Mouse (Mus musculus) kidney, adult 2 months (tissue): ENCODE results near the gene 1700067P10Rik. TPM values are rescaled to one million over a fixed set of nuclear protein-coding genes. Genes with fewer than 3 reads are reported as not detected.

ENCODE experiments used
- DNase-seq: peaks from one replicate; pipeline ENCODE4 v3.0.0; 2021
- H3K27ac ChIP-seq: fragments of 200-500 bp; 2 replicates; pipeline ENCODE4 v1.5.1; 2012; ENCODE audit warnings: low read depth, low read length, control low read depth, inconsistent platforms; ENCODE audit not compliant: insufficient read depth
- H3K27me3 ChIP-seq: fragments of 200-500 bp; replicated peaks from 2 replicates; pipeline ENCODE4 v1.6.1; 2012; ENCODE audit warnings: mild to moderate bottlenecking, moderate library complexity, low read length, inconsistent platforms; ENCODE audit not compliant: control insufficient read depth, insufficient read depth
- H3K36me3 ChIP-seq: fragments of 200-500 bp; 2 replicates; pipeline ENCODE4 v1.6.1; 2012; ENCODE audit warnings: mild to moderate bottlenecking, moderate library complexity, low read length, inconsistent platforms; ENCODE audit not compliant: control insufficient read depth, insufficient read depth
- H3K4me1 ChIP-seq: fragments of 200-500 bp; 2 replicates; pipeline ENCODE4 v1.6.1; 2011; ENCODE audit warnings: low read length; ENCODE audit not compliant: control insufficient read depth, insufficient read depth
- H3K4me3 ChIP-seq: fragments of 200-500 bp; 2 replicates; pipeline ENCODE4 v1.5.1; 2011; ENCODE audit warnings: mild to moderate bottlenecking, low read depth, low read length, control low read depth; ENCODE audit not compliant: insufficient read depth
- CTCF ChIP-seq: fragments of 200-500 bp; conservative IDR thresholded peaks from 2 replicates; pipeline ENCODE4 v1.5.1; 2011; ENCODE audit warnings: low read depth, mild to moderate bottlenecking, control low read depth, low read length, moderate library complexity, mixed read lengths; ENCODE audit not compliant: insufficient read depth, insufficient read length
- POLR2A ChIP-seq: fragments of 200-500 bp; IDR thresholded peaks from one replicate; pipeline ENCODE4 v1.6.1; 2011; ENCODE audit warnings: low read depth, low read length, control low read depth
- WGBS: fragments of 180-500 bp; shearing (Covaris S2); methylation state at CpG from one replicate; pipeline ENCODE4 v1.1.7; 2018; 5-methylcytosine and 5-hydroxymethylcytosine counted together
- polyA plus RNA-seq: library from polyadenylated mRNA; depleted of rRNA; stranded (reverse); fragments of >200 nt; gene quantifications from 2 replicates; pipeline ENCODE4 v1.2.3, GENCODE M21; 2012

Gene 1700067P10Rik
- polyA plus RNA-seq, 1 experiment = not detected

DNA sequence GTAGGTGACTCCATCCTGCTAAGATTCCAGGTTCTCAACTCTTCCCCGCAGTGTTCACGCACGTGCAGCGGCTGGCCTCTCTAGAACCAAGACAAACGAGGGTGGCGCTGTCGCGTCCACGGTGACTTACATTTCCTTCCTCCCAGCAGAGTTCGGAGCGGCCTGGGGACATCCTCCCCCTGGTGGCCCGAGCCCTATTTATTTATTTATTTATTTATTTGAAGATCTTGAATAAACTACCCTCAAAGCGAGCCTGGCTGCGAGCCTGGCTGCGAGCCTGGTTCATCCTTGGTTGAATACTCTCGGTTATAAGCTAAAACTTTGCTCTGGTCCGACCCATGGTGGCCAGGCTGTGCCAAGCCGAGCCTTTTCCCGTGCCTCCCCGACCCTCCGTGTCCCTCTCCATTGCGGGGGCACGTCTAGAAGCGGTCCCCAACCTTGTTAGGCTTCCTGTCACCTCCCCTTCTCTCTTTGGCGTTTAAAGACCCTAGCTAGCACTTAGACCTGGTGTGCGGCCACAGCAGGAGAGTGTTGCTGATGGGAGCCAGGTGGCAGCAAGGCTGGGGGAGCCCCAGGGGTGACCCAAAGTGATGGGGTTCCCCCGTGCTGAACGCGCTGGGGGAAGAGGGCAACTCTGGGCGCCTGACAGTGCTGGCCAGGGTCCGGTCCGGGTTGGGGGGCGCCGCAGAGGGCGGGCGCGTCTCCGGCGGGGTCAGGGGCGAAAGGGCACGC is 8.1 kb downstream of the 1700067P10Rik start:
- H3K4me1 ChIP-seq = peaks cover 3% of the 10 kb centered on the region; the same call in 1 of the 2 replicates
- peaks cover 10% of the 10 kb centered on the region; the same call in 1 of the 2 replicates for H3K27me3 ChIP-seq
- TF ChIP-seq CTCF (peak; percentile 32; the same call in 1 of the 2 replicates), POLR2A (no peak)
- peak; percentile 22 for DNase-seq
- no peak overlapping the region for H3K4me3 ChIP-seq
- no peaks in the 10 kb centered on the region for H3K36me3 ChIP-seq
- H3K27ac ChIP-seq = no peak overlapping the region
- 3% methylated on average over 40 of the region's 41 CpGs for WGBS

DNA sequence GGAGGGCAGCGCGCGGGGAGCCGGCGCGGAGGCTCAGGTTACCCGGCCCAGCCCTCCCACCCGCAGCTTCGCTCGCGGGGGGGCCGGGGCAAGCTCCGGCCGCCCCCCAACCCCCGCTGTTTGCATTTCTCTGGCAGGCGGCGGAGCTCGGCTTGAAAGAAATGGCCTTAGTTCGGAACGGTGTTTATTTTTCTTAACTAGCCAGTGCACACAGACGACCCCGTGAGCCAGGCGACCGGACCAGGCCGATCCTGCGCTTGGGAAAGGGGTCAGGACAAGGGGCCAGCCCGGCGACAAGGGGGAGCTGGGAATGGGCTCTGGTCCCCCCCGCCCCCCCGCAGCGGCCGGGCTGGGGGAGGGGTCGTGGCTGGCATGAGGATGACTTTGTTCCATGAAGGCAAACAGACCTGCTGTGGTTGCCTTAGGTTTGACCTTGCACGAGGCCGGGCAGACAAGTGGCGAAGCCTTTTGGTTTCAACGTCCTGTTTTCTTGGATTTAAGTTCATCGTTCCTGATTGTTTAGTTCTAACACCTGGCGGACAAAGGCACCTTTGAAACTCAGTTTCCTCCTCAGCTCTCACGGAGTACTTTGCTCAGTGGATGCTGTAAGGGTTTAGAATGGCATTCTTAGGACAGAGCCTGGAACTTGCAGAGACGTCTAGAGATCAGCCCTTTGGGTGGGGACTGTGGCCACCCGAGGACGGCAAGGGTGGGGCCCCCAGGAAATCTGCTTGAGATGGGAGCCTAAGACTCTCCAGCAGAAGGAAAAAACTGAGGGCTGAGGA is 8.8 kb downstream of the 1700067P10Rik start:
- H3K27me3 ChIP-seq = peaks cover 10% of the 10 kb centered on the region; the same call in 1 of the 2 replicates
- H3K4me3 ChIP-seq = no peak overlapping the region
- no peaks in the 10 kb centered on the region for H3K36me3 ChIP-seq
- DNase-seq = no peak
- 1% methylated on average over 42 of the region's 43 CpGs for WGBS
- H3K27ac ChIP-seq = no peak overlapping the region
- TF ChIP-seq CTCF = no peak
- no peak for TF ChIP-seq POLR2A
- peaks cover 3% of the 10 kb centered on the region; the same call in 1 of the 2 replicates for H3K4me1 ChIP-seq

DNA sequence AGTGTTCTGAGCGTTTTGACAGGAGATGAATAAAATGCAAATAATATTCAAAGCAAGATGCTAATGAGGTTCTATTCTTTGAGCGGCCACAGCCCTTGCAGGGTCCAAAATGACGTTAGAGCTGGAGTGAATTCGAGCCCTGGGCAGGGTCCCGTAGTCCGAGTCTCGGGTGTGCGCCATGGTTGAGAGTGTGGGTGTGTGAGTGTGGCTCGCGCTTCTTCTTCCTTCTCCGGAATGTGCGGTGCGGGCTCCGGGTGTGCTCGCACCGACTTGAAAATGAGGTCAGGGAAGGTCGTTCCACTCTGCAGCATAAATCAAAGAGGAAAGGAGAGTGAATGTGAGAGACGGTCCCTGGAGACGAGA is 9.4 kb downstream of the 1700067P10Rik start:
- H3K27me3 ChIP-seq = peaks cover 10% of the 10 kb centered on the region; the same call in 1 of the 2 replicates

DNA sequence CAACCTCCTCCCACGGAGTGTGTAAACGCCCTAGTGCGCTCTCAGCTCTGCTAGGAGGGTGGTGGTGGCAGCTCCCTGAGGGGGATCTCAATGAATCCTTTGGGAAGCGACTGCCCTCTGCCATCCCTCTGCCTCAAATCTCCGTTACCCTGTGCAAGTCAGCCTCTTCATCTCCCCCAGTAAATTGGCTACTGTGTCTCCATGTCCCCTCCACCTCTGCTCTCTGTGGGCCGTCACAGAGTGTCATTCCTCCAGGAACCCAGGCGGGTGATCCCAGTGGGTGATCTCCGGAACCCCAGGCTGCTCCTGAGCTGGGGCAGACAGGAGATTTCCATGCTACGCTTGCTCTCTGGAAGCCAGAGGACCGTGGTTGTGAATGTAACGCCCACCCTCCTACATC is 10.2 kb downstream of the 1700067P10Rik start:
- Histone ChIP-seq H3K36me3 (no peaks in the 10 kb centered on the region), H3K27me3 (peaks cover 10% of the 10 kb centered on the region; the same call in 1 of the 2 replicates), H3K27ac (no peak overlapping the region), H3K4me3 (no peak overlapping the region), H3K4me1 (peaks cover 3% of the 10 kb centered on the region; the same call in 1 of the 2 replicates)
- TF ChIP-seq CTCF = no peak
- no peak for TF ChIP-seq POLR2A
- no peak for DNase-seq
- 17% methylated on average over 11 of the region's 11 CpGs for WGBS

More for the DNA sequence above, 9.4 kb downstream of the 1700067P10Rik start:
- no peak overlapping the region for H3K4me3 ChIP-seq
- no peak for DNase-seq
- no peaks in the 10 kb centered on the region for H3K36me3 ChIP-seq
- TF ChIP-seq CTCF (no peak), POLR2A (no peak)
- WGBS = 1% methylated on average over 19 of the region's 19 CpGs
- H3K27ac ChIP-seq = no peak overlapping the region
- H3K4me1 ChIP-seq = peaks cover 3% of the 10 kb centered on the region; the same call in 1 of the 2 replicates

DNA sequence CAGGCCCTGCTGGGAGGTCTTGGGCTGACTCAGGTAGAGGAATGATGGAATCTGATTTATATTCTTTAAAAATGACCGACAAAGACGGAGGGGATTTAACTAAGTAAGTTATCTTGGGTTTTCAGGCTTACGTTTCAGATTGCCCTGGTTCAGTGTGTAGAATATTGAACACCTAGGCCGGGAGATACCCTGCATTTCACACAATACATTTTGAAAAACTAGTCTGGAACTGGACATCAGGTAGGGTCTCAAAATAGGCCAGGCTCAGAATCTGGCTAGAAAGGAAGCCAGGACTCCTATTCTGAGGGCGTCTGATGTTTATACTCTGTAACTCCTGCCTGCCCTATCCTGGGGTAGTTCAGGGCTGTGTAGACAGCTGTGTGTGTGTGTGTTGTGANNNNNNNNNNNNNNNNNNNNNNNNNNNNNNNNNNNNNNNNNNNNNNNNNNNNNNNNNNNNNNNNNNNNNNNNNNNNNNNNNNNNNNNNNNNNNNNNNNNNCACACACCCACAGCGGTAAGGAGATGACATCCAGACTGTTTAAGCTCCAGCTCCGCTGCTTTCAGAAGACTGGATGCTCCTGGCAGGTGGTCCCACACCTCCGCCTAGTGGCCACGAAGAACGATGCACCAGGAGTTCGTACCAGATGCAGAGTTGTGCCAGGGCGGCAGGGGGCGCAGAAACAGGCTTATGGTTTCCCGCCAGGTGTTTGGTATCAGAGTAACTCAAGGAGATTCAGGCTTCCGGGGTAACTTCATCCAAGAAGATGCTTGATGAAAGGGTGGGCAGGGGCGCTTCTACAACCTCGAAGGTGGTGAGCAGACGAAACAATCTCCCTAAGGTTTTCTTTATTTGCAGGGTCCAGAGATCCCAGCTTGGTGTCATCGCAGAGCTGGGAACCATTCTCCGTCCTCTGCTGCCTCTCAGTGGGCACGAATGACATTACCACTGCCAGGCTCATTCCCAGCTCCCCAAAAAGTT is 11.6 kb downstream of the 1700067P10Rik start:
- peak; percentile 91 for DNase-seq
- 13% methylated on average over 20 of the region's 21 CpGs for WGBS
- TF ChIP-seq CTCF = peak; percentile 94
- no peak for TF ChIP-seq POLR2A
- H3K36me3 ChIP-seq = no peaks in the 10 kb centered on the region
- H3K27me3 ChIP-seq = peaks cover 10% of the 10 kb centered on the region; the same call in 1 of the 2 replicates
- no peak overlapping the region for H3K4me3 ChIP-seq
- H3K27ac ChIP-seq = no peak overlapping the region
- H3K4me1 ChIP-seq = peaks cover 3% of the 10 kb centered on the region; the same call in 1 of the 2 replicates

DNA sequence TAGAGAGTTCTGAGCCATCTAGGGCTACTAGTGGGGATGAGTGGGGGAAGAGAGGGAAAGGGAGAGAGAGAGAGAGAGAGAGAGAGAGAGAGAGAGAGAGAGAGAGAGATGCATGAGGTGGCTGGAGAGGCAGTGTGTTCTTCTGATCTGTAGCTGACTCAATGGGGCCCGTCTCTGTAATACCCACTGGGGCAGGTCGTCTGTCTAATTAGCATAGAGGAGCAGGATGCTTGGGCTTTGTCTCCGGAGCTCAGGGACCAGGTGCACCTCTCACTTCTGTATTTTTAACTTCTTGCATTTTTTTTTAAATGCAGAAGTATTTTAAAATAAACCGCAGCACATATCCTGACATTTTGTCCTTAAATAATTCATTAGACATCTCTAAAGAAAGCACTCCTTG is 18.2 kb downstream of the 1700067P10Rik start:
- 64% methylated on average over 4 of the region's 4 CpGs for WGBS
- no peaks in the 10 kb centered on the region for H3K27me3 ChIP-seq

More for the DNA sequence above, 18.2 kb downstream of the 1700067P10Rik start:
- TF ChIP-seq POLR2A = no peak
- TF ChIP-seq CTCF = no peak
- H3K4me1 ChIP-seq = no peaks in the 10 kb centered on the region
- no peak for DNase-seq
- H3K27ac ChIP-seq = no peak overlapping the region
- no peak overlapping the region for H3K4me3 ChIP-seq
- no peaks in the 10 kb centered on the region for H3K36me3 ChIP-seq
